Mouse (Mus musculus) ES-Bruce4 (cell line): ENCODE measurements around the gene Pex16.

Experiments
- EP300 ChIP-seq: IDR thresholded peaks from 2 replicates; pipeline ENCODE4 v1.6.1; 2011; ENCODE audit warnings: low read depth, low read length; ENCODE audit not compliant: insufficient read depth
- POLR2A ChIP-seq: IDR thresholded peaks from one replicate; pipeline ENCODE4 v1.8.1; 2011; ENCODE audit warnings: low read length; ENCODE audit not compliant: insufficient read depth

GRCm38 (mm10) chr2:92391116-92391515 lies 16.6 kb downstream of the Pex16 start:
- no peak for TF ChIP-seq POLR2A
- TF ChIP-seq EP300, result no peak
